Mouse (Mus musculus) embryonic facial prominence, embryonic 13.5 days (tissue): ENCODE measurements around the gene Fam178b. TPM values are rescaled to one million over a fixed set of nuclear protein-coding genes. Genes with fewer than 3 reads are reported as not detected.

Source experiments
- ATAC-seq: fragments of 200-750 bp; cut with Nextera tagmentation; 2 replicates; pipeline ENCODE4 v1.8.0; 2017; ENCODE audit warnings: low read depth; ENCODE audit not compliant: insufficient number of reproducible peaks, insufficient read depth, low FRiP score, low TSS enrichment
- H3K27ac ChIP-seq: fragments of 300-500 bp; sonication (generic); 2 replicates; pipeline ENCODE4 v1.5.1; 2015; ENCODE audit warnings: moderate library complexity, mild to moderate bottlenecking, inconsistent platforms
- H3K27me3 ChIP-seq: fragments of 300-500 bp; sonication (generic); 2 replicates; pipeline ENCODE4 v1.6.1; 2015; ENCODE audit warnings: mild to moderate bottlenecking, inconsistent platforms
- H3K36me3 ChIP-seq: fragments of 300-500 bp; sonication (generic); 2 replicates; pipeline ENCODE4 v1.6.1; 2015; ENCODE audit warnings: mild to moderate bottlenecking, inconsistent platforms
- H3K4me1 ChIP-seq: fragments of 300-500 bp; sonication (generic); 2 replicates; pipeline ENCODE4 v1.6.1; 2015; ENCODE audit warnings: inconsistent platforms
- H3K4me2 ChIP-seq: fragments of 300-500 bp; sonication (generic); 2 replicates; pipeline ENCODE4 v1.6.1; 2015; ENCODE audit warnings: moderate library complexity, mild to moderate bottlenecking, inconsistent platforms
- H3K4me3 ChIP-seq: fragments of 300-500 bp; sonication (generic); 2 replicates; pipeline ENCODE4 v1.5.1; 2015; ENCODE audit warnings: mild to moderate bottlenecking, inconsistent platforms
- H3K9ac ChIP-seq: fragments of 300-500 bp; sonication (generic); 2 replicates; pipeline ENCODE4 v1.6.1; 2015; ENCODE audit warnings: mild to moderate bottlenecking, inconsistent platforms
- H3K9me3 ChIP-seq: fragments of 300-500 bp; sonication (generic); 2 replicates; pipeline ENCODE4 v1.6.1; 2016; ENCODE audit warnings: inconsistent platforms
- WGBS: fragments of 180-500 bp; shearing (Covaris S2); methylation state at CpG from one replicate; pipeline ENCODE4 v1.1.7; 2015; ENCODE audit warnings: mixed read lengths; 5-methylcytosine and 5-hydroxymethylcytosine counted together
- polyA plus RNA-seq: library from polyadenylated mRNA; unstranded; fragments of >200 nt; fragmentation: Nextera tagmentation; extraction: Ambion mirVana; gene quantifications from 2 replicates; pipeline ENCODE4 v1.2.1, GENCODE M21; 2015

Fam178b gene
- polyA plus RNA-seq, 1 experiment from 2014 or later: 0.81 TPM

DNA sequence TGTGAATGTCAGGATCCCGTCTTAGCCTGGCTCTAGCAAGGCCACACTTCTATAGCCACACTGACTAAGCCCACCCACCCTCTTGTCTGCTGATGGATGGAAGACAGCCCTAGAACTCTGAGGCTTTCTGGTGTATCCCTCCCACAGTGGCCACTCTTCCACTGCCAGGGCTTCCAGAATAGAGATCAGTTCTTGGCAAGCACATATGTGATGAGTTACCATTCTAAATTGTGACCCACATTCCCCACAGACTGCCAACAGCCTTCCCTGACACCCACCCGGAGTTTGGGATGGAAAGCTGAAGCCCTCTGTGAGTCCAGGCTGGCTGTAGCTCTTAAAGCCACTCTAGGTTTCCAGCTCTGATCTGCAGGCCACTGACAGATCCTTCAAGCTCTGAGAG lies 24.2 kb upstream of the Fam178b start:
- Histone ChIP-seq H3K9me3 (no peaks in the 10 kb centered on the region), H3K4me3 (no peak overlapping the region), H3K27me3 (no peaks in the 10 kb centered on the region), H3K4me1 (peaks cover 19% of the 10 kb centered on the region), H3K4me2 (no peak overlapping the region), H3K9ac (0 out of 2 replicates have a peak overlapping the region, but pooled peaks have one; percentile 44), H3K27ac (no peak overlapping the region), H3K36me3 (peaks cover 53% of the 10 kb centered on the region)
- no peak for ATAC-seq
- 59% methylated on average over 2 of the region's 2 CpGs for WGBS

GRCm38 (mm10) chr1:36697030-36697429 lies 14.0 kb upstream of the Fam178b start:
- Histone ChIP-seq H3K9me3 (no peaks in the 10 kb centered on the region), H3K9ac (peak overlapping the region; percentile 23; the same call in 1 of the 2 replicates), H3K4me1 (peaks cover 7% of the 10 kb centered on the region), H3K4me2 (no peak overlapping the region), H3K27me3 (no peaks in the 10 kb centered on the region), H3K27ac (no peak overlapping the region), H3K4me3 (no peak overlapping the region), H3K36me3 (peaks cover 59% of the 10 kb centered on the region)
- 54% methylated on average over 5 of the region's 5 CpGs for WGBS
- no peak for ATAC-seq

DNA sequence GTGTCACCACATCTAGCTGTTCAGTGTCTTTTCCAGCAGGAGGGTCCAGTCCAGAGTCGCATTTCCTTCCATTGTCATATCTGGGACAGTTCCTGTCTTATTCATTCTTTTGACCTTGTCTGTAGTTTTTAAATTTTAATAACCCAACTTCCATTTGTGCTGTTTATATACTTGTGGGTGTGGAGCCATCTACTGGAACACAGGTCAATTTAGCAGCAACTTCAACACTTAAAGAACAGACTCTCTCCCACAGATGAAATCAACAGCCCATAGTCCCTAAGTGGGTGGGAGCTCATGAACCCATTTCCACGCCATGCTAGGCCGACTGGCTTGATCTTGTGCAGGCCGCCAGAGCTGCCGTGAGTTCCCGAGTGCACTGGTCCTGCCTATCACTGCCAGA lies 13.4 kb upstream of the Fam178b start:
- Histone ChIP-seq H3K4me2 (no peak overlapping the region), H3K27ac (no peak overlapping the region), H3K9ac (no peak overlapping the region), H3K9me3 (no peaks in the 10 kb centered on the region), H3K4me3 (no peak overlapping the region), H3K27me3 (no peaks in the 10 kb centered on the region), H3K4me1 (peaks cover 10% of the 10 kb centered on the region), H3K36me3 (peaks cover 53% of the 10 kb centered on the region)
- whole genome bisulfite sequencing: 66% methylated on average over 6 of the region's 6 CpGs
- no peak for ATAC-seq

GRCm38 (mm10) chr1:36694871-36695270 lies 11.9 kb upstream of the Fam178b start:
- H3K27me3 ChIP-seq: no peaks in the 10 kb centered on the region
- no peak overlapping the region for H3K27ac ChIP-seq
- no peaks in the 10 kb centered on the region for H3K9me3 ChIP-seq
- H3K4me3 ChIP-seq: no peak overlapping the region
- peaks cover 14% of the 10 kb centered on the region for H3K4me1 ChIP-seq
- peaks cover 37% of the 10 kb centered on the region for H3K36me3 ChIP-seq
- no peak overlapping the region for H3K9ac ChIP-seq
- ATAC-seq: no peak
- H3K4me2 ChIP-seq: no peak overlapping the region
- 88% methylated on average over 6 of the region's 6 CpGs for WGBS

DNA sequence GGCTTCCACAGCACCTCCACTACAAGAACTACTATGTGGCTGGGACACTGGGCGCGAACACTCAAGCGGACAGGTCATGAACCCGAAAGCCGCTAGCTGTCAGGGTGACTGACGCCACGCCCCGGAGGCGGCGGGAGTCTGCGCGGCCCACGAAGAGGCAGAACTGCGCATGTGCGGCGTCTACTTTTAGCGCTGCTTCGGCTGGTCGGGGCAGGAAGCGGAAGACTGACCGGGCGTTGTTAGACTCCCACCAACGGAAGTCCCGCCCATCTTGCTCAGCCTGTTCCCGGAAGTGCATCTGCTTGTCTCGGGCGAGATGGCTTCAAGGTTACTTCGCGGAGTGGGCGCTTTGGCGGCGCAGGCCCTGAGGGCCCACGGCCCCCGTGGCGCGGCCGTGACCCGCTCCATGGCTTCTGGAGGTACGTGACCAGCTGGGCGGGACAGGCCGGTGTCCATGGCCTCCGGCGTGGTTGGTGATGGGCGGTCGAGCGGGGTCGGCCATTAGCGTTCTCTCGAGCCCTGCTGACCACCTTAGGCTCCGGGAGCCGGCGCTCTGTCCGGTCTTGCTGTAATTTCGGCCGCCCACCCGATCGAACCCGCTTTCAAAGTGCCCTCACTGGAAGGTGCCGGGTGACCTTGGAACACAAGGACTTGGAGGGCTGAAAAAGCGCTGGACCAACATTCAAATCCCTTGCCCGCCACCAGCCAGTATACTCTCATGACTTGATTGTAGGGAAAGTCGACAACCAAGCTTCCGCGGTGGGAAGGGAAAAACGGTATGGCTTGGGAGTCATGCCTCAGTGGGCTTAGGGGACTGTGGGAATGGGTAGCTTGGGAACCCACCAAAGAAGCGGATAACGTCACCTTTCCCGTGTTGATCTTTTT lies 8.5 kb upstream of the Fam178b start, which contains the start of gene Cox5b:
Cox5b (plus strand) TSS at position 179 of the 885 bp plus-strand sequence.
- H3K9me3 ChIP-seq: no peaks in the 10 kb centered on the region
- H3K4me2 ChIP-seq: peak within 1 kb of the TSS; percentile 89
- peaks cover 23% of the 10 kb centered on the region for H3K36me3 ChIP-seq
- H3K27ac ChIP-seq: no peak within 1 kb of the TSS; the same call in 1 of the 2 replicates
- WGBS: 1% methylated on average over 68 of the region's 68 CpGs
- no peaks in the 10 kb centered on the region for H3K27me3 ChIP-seq
- peak; percentile 93 for ATAC-seq
- H3K4me3 ChIP-seq: peak within 1 kb of the TSS; percentile 80
- peaks cover 14% of the 10 kb centered on the region for H3K4me1 ChIP-seq
- H3K9ac ChIP-seq: peak within 1 kb of the TSS; percentile 90

DNA sequence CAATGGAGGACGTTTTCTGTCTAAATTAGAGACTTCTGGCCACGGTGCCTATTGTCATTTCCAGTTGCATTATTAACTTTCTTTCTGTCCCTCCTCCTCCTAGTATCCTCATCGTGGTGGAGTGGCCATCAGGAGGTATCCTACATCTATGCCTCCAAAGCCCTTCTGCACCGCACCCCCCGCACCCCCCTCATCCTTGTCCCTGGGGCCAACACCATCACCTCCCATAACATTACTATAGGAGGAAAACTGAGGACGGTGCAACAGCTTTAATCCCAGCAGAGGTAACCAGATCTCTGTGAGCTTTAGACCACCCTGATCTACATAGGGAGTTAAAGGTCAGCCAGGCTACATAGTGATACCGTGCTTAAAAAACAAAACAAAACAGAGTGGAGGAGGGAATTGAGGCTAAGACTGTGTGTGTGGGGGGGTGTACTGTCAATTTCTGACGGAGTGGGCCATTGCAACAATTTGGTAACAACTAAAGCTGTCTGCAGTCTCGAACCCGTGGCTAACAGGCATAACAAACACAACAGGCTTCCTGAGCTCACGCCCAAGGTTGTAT lies 7.8 kb upstream of the Fam178b start:
- Histone ChIP-seq H3K4me2 (peak overlapping the region; percentile 89), H3K9me3 (no peaks in the 10 kb centered on the region), H3K4me3 (peak overlapping the region; percentile 80), H3K9ac (peak overlapping the region; percentile 69), H3K27ac (no peak overlapping the region; the same call in 1 of the 2 replicates), H3K27me3 (no peaks in the 10 kb centered on the region), H3K36me3 (peaks cover 23% of the 10 kb centered on the region), H3K4me1 (peaks cover 14% of the 10 kb centered on the region)
- 56% methylated on average over 11 of the region's 11 CpGs for WGBS
- no peak for ATAC-seq

GRCm38 (mm10) chr1:36683810-36684467 lies 956 bp upstream of the Fam178b start:
- H3K36me3 ChIP-seq: no peaks in the 10 kb centered on the region
- peaks cover 8% of the 10 kb centered on the region; the same call in 1 of the 2 replicates for H3K4me1 ChIP-seq
- 0 out of 2 replicates have a peak overlapping the region, but pooled peaks have one; percentile 7 for H3K4me2 ChIP-seq
- WGBS: 9% methylated on average over 13 of the region's 13 CpGs
- H3K9ac ChIP-seq: no peak overlapping the region
- no peak overlapping the region; the same call in 1 of the 2 replicates for H3K27ac ChIP-seq
- H3K27me3 ChIP-seq: no peaks in the 10 kb centered on the region
- no peak; the same call in 1 of the 2 replicates for ATAC-seq
- H3K9me3 ChIP-seq: no peaks in the 10 kb centered on the region
- no peak overlapping the region for H3K4me3 ChIP-seq

GRCm38 (mm10) chr1:36680893-36681292 lies 2.1 kb downstream of the Fam178b start:
- Histone ChIP-seq H3K9me3 (no peaks in the 10 kb centered on the region), H3K9ac (no peak overlapping the region), H3K4me3 (no peak overlapping the region), H3K27me3 (no peaks in the 10 kb centered on the region), H3K36me3 (no peaks in the 10 kb centered on the region), H3K4me2 (no peak overlapping the region), H3K27ac (no peak overlapping the region), H3K4me1 (peaks cover 8% of the 10 kb centered on the region; the same call in 1 of the 2 replicates)
- ATAC-seq: no peak
- 58% methylated on average over 7 of the region's 7 CpGs for WGBS

- no peak overlapping the region for H3K27ac ChIP-seq
- H3K4me2 ChIP-seq: no peak overlapping the region
- 58% methylated on average over 3 of the region's 3 CpGs for WGBS
- H3K4me1 ChIP-seq: peaks cover 6% of the 10 kb centered on the region
- no peaks in the 10 kb centered on the region for H3K9me3 ChIP-seq
- ATAC-seq: no peak
- H3K9ac ChIP-seq: no peak overlapping the region
- H3K4me3 ChIP-seq: no peak overlapping the region
- H3K27me3 ChIP-seq: no peaks in the 10 kb centered on the region
- no peaks in the 10 kb centered on the region for H3K36me3 ChIP-seq
Observed at GRCm38 (mm10) chr1:36674936-36675335, 8.0 kb downstream of the Fam178b start.

DNA sequence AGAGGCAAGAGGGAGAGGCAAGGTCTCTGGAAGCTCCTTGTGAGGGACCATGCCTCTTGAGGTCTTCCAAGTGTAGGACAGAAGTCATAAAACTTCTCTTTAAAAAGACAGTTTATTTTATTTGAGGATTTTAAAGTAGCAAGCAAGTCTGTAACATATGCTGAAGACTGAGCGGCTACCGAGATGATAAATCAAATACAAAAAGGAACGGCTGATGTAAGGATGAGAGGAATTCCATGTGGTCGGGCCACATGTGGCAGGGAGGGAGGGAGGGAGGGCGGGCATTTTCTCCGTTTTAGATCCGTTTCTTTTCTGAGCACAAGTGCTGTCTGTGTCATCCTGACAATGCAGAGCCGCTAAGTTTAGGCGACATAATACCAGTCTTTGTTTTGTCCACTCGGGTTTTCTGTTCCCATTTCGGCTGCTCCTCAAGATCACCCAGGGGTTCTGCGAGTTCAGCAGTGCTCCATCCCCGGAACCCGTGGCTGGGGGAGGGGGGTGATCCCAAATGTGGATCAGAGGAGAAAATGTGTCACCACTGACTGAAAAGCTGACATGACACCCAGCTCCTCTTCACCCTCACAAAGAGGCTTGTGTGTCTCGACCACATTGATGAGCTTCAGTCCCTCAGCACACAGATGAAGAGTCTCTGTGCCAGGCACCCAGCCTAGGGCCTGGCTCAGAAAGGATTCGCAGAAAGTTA lies 10.2 kb downstream of the Fam178b start:
- Histone ChIP-seq H3K4me3 (no peak overlapping the region), H3K9ac (peak overlapping the region; percentile 12; the same call in 1 of the 2 replicates), H3K36me3 (no peaks in the 10 kb centered on the region), H3K4me1 (peaks cover 6% of the 10 kb centered on the region), H3K4me2 (peak overlapping the region; percentile 39), H3K27me3 (no peaks in the 10 kb centered on the region), H3K9me3 (no peaks in the 10 kb centered on the region), H3K27ac (peak overlapping the region; percentile 66; the same call in 1 of the 2 replicates)
- WGBS: 22% methylated on average over 16 of the region's 16 CpGs
- ATAC-seq: no peak

DNA sequence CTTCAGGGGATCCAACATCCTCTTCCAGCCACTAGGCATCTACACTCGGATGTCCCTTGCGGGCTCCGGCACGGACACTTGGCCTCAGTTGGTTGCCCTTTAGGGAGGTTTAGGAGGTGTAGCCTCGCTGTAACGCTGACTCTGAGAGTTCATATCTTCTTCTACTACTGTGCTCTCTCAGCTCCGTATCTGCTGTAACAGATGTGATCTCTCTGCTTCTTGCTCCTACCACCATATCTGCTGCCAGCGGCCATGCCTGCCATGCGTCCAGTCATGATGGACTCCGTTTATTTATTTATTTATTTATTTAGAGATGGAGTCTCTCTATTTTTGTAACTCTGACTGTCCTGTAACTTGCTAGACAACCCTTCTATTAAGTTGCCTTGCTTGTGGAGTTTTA lies 11.7 kb downstream of the Fam178b start:
- no peak for ATAC-seq
- 92% methylated on average over 10 of the region's 10 CpGs for WGBS

More for the DNA sequence above, 11.7 kb downstream of the Fam178b start:
- Histone ChIP-seq H3K36me3 (no peaks in the 10 kb centered on the region), H3K9ac (no peak overlapping the region), H3K4me1 (peaks cover 6% of the 10 kb centered on the region), H3K4me3 (no peak overlapping the region), H3K27me3 (no peaks in the 10 kb centered on the region), H3K27ac (no peak overlapping the region), H3K9me3 (no peaks in the 10 kb centered on the region), H3K4me2 (no peak overlapping the region)
